ENCODE assay signal across 19 mouse cellular contexts in genomic region chr8:120133169-120133568, GRCm38 (mm10). TPM values are rescaled to one million over a fixed set of nuclear protein-coding genes. Genes with fewer than 3 reads are reported as not detected.
DNase-seq lines count a peak whose midpoint lies in the region; ATAC-seq and TF ChIP-seq lines count a peak whose summit lies in the region.
"Had no signal": no experiment of that assay in that cellular context is flagged by ENCODE, and none has a peak within 500 bp of the region (broad histone marks: within the 10 kb centered on the region; RNA-seq: fewer than 3 reads in every experiment).

No protein-coding gene starts in this region.

- no peak overlapping the region for H3K27ac ChIP-seq in kidney, postnatal 0 days
- H3K27ac ChIP-seq in forebrain, embryonic 11.5 days (ENCODE audit: low read depth, low read length) = no peak overlapping the region
- H3K27ac ChIP-seq: embryonic facial prominence, embryonic 15.5 days; gastrocnemius, adult 2 months; limb, embryonic 10.5 days; liver, embryonic 14.5 days; macrophage; midbrain, embryonic 15.5 days had no signal

- no peak overlapping the region for H3K4me3 ChIP-seq in kidney, postnatal 0 days (replicated peaks; ENCODE audit: low read depth, low read length)
- H3K4me3 ChIP-seq in forebrain, embryonic 11.5 days (ENCODE audit: low read depth, low read length) = no peak overlapping the region
- H3K4me3 ChIP-seq: embryonic facial prominence, embryonic 15.5 days; gastrocnemius, adult 2 months; limb, embryonic 10.5 days; midbrain, embryonic 15.5 days had no signal

- WGBS in kidney, postnatal 0 days = 77% methylated on average over 7 of the region's 7 CpGs
- WGBS in forebrain, embryonic 11.5 days = 87% methylated on average over 7 of the region's 7 CpGs

- no peak overlapping the region for H3K9ac ChIP-seq in kidney, postnatal 0 days (ENCODE audit: low read depth, low read length)
- H3K9ac ChIP-seq in forebrain, embryonic 11.5 days (ENCODE audit: low read length) = no peak overlapping the region
- H3K9ac ChIP-seq: embryonic facial prominence, embryonic 15.5 days; liver, embryonic 14.5 days; midbrain, embryonic 15.5 days had no signal

- peak; percentile 56 for DNase-seq in adrenal gland, postnatal 25 days
- DNase-seq in adrenal gland, adult 18-20 months (ENCODE audit: low spot score in 2 of 2) = no peak
- DNase-seq in adrenal gland, postnatal 36 days = peak; percentile 56 to 61
- DNase-seq in cerebellum, adult 9-10 months = peak; percentile 97
- no peak for DNase-seq in kidney, postnatal 0 days (ENCODE audit: low spot score)
- DNase-seq in forebrain, embryonic 11.5 days (ENCODE audit: low spot score) = no peak
- DNase-seq in layer of hippocampus, postnatal 10 days (ENCODE audit: low spot score in 2 of 2) = no peak
- DNase-seq: gastrocnemius, adult 2 months; heart, postnatal 36 days; layer of hippocampus, postnatal 36 days; thymus, postnatal 14 days had no signal

- no peaks in the 10 kb centered on the region for H3K36me3 ChIP-seq in kidney, postnatal 0 days (ENCODE audit: insufficient read depth, low read length)
- no peaks in the 10 kb centered on the region for H3K36me3 ChIP-seq in forebrain, embryonic 11.5 days (ENCODE audit: control insufficient read depth, insufficient read depth, low read length)
- H3K36me3 ChIP-seq: embryonic facial prominence, embryonic 15.5 days; limb, embryonic 10.5 days; midbrain, embryonic 15.5 days had no signal

- no peaks in the 10 kb centered on the region for H3K4me1 ChIP-seq in kidney, postnatal 0 days (replicated peaks; ENCODE audit: insufficient read depth, low read length)
- peaks cover 5% of the 10 kb centered on the region; the same call in 1 of the 2 replicates for H3K4me1 ChIP-seq in forebrain, embryonic 11.5 days (replicated peaks; ENCODE audit: control insufficient read depth, insufficient read depth, low read length)
- H3K4me1 ChIP-seq: embryonic facial prominence, embryonic 15.5 days; midbrain, embryonic 15.5 days had no signal

- no peak for ATAC-seq in kidney, postnatal 0 days (replicated peaks; ENCODE audit: low FRiP score, low read depth)
- ATAC-seq in forebrain, embryonic 11.5 days (replicated peaks; ENCODE audit: low FRiP score) = no peak
- no peak for ATAC-seq in megakaryocyte progenitor cell, adult 5-6 weeks (replicated peaks; ENCODE audit: poor library complexity)
- ATAC-seq: forebrain, embryonic 16.5 days; inflammation-experienced regulatory T-cells, adult 6 months; midbrain, embryonic 15.5 days had no signal

- no peaks in the 10 kb centered on the region for H3K27me3 ChIP-seq in kidney, postnatal 0 days (ENCODE audit: insufficient read depth, low read length)
- H3K27me3 ChIP-seq in forebrain, embryonic 11.5 days (ENCODE audit: control insufficient read depth, insufficient read depth, low read length) = no peaks in the 10 kb centered on the region
- H3K27me3 ChIP-seq: embryonic facial prominence, embryonic 15.5 days; midbrain, embryonic 15.5 days had no signal

- H3K4me2 ChIP-seq in kidney, postnatal 0 days (ENCODE audit: low read length) = no peak overlapping the region
- H3K4me2 ChIP-seq in forebrain, embryonic 11.5 days (ENCODE audit: low read depth, low read length, severe bottlenecking) = no peak overlapping the region
- H3K4me2 ChIP-seq: embryonic facial prominence, embryonic 15.5 days; midbrain, embryonic 15.5 days had no signal

- H3K9me3 ChIP-seq in kidney, postnatal 0 days (replicated peaks; ENCODE audit: low read length) = no peaks in the 10 kb centered on the region
- H3K9me3 ChIP-seq in forebrain, embryonic 11.5 days (ENCODE audit: control insufficient read depth, low read length) = no peaks in the 10 kb centered on the region
- H3K9me3 ChIP-seq: embryonic facial prominence, embryonic 15.5 days; limb, embryonic 10.5 days; midbrain, embryonic 15.5 days had no signal

- peak; percentile 25; the same call in 1 of the 2 replicates for TF ChIP-seq CTCF in kidney, postnatal 0 days (IDR thresholded peaks at IDR 0.05; ENCODE audit: low read depth)

RNA-seq across cellular contexts. Expression of gene 6430548M08Rik, which starts 19.2 kb away (rescaled TPM):
- total RNA-seq in adrenal gland, postnatal 25 days (2021) = 111 and 165 TPM in 2 replicates
- total RNA-seq in adrenal gland, adult 18-20 months (2021) = 100 to 1,000 TPM in 1 of 2 experiments, 10 to 100 TPM in 1; 60.5 to 130 TPM
- 100 to 1,000 TPM in 1 of 2 experiments, 10 to 100 TPM in 1; 77.7 to 152 TPM for total RNA-seq in adrenal gland, postnatal 36 days (2021)
- 5.4 and 6.9 TPM in 2 replicates for polyA plus RNA-seq in kidney, postnatal 0 days (2015; fragmentation: Nextera tagmentation; extraction: Ambion mirVana)
- 9.9 and 10.0 TPM in 2 replicates for polyA plus RNA-seq in forebrain, embryonic 11.5 days (2014; fragmentation: Nextera tagmentation; extraction: Ambion mirVana)
- total RNA-seq in megakaryocyte progenitor cell, adult 5-6 weeks (2015) = 1.8 and 3.5 TPM in 2 replicates
- 4.5 and 4.6 TPM in 2 replicates for total RNA-seq in megakaryocyte progenitor cell, adult 5-6 weeks (2017)
- total RNA-seq in layer of hippocampus, postnatal 10 days (2021) = 10 to 100 TPM; 76.5 to 86.8 TPM

RNA-seq across cellular contexts. Expression of gene Zdhhc7, which starts 31.9 kb away (rescaled TPM):
- total RNA-seq in adrenal gland, postnatal 25 days (2021) = 58.5 and 60.1 TPM in 2 replicates
- 10 to 100 TPM; 39.5 to 57.7 TPM for total RNA-seq in adrenal gland, adult 18-20 months (2021)
- 10 to 100 TPM; 40.3 to 55.6 TPM for total RNA-seq in adrenal gland, postnatal 36 days (2021)
- 30.3 and 31.8 TPM in 2 replicates for polyA plus RNA-seq in kidney, postnatal 0 days (2015; fragmentation: Nextera tagmentation; extraction: Ambion mirVana)
- 29.4 and 29.9 TPM in 2 replicates for polyA plus RNA-seq in forebrain, embryonic 11.5 days (2014; fragmentation: Nextera tagmentation; extraction: Ambion mirVana)
- total RNA-seq in megakaryocyte progenitor cell, adult 5-6 weeks (2015) = 10.5 and 11.1 TPM in 2 replicates
- total RNA-seq in megakaryocyte progenitor cell, adult 5-6 weeks (2017) = 19.4 and 24.7 TPM in 2 replicates
- 10 to 100 TPM; 37.7 to 40.4 TPM for total RNA-seq in layer of hippocampus, postnatal 10 days (2021)

RNA-seq across cellular contexts. Expression of gene Fam92b, which starts 44.1 kb away (rescaled TPM):
- total RNA-seq in adrenal gland, postnatal 25 days (2021) = 1.6 TPM in 1 of 2 replicates, not detected in the other
- total RNA-seq in adrenal gland, adult 18-20 months (2021) = 1 to 10 TPM in 1 of 2 experiments, under 1 TPM in 1; 0.70 to 1.6 TPM
- total RNA-seq in adrenal gland, postnatal 36 days (2021) = 1 to 10 TPM in 1 of 2 experiments, under 1 TPM in 1; 0.53 to 1.2 TPM
- polyA plus RNA-seq in kidney, postnatal 0 days (2015; fragmentation: Nextera tagmentation; extraction: Ambion mirVana) = not detected in 2 replicates
- polyA plus RNA-seq in forebrain, embryonic 11.5 days (2014; fragmentation: Nextera tagmentation; extraction: Ambion mirVana) = 2.0 and 2.1 TPM in 2 replicates
- not detected in 2 replicates for total RNA-seq in megakaryocyte progenitor cell, adult 5-6 weeks (2015)
- total RNA-seq in megakaryocyte progenitor cell, adult 5-6 weeks (2017) = not detected in 2 replicates
- total RNA-seq in layer of hippocampus, postnatal 10 days (2021) = not detected
- total RNA-seq: gastrocnemius, adult 2 months; heart, postnatal 36 days had no signal
- polyA plus RNA-seq: inflammation-experienced regulatory T-cells, adult 6 months; limb, embryonic 10.5 days; liver, embryonic 14.5 days; macrophage had no signal

Comparison
In these comparisons a context has a peak if more than half of its experiments do, and no peak if none do; other contexts are left out.
1. DNase-seq: peak in adrenal gland, postnatal 25 days (single experiment), adrenal gland, postnatal 36 days (2 of 2) and cerebellum, adult 9-10 months (single experiment); none in adrenal gland, adult 18-20 months (0 of 2), kidney, postnatal 0 days (single experiment), forebrain, embryonic 11.5 days (single experiment) and layer of hippocampus, postnatal 10 days (0 of 2).
2. RNA of gene 6430548M08Rik, which starts 19.2 kb away (total RNA-seq): 111 to 165 TPM in adrenal gland, postnatal 25 days, 77.7 to 152 TPM in adrenal gland, postnatal 36 days, 60.5 to 130 TPM in adrenal gland, adult 18-20 months and 76.5 to 86.8 TPM in layer of hippocampus, postnatal 10 days; 1.8 to 4.6 TPM in megakaryocyte progenitor cell, adult 5-6 weeks; every median in the first group is over 10 times any median in the second.